8 mouse cellular contexts compared by ENCODE assay signal in genomic region chr8:123805718-123806373, GRCm38 (mm10). TPM values are rescaled to one million over a fixed set of nuclear protein-coding genes. Genes with fewer than 3 reads are reported as not detected.
DNase-seq lines count a peak whose midpoint lies in the region; ATAC-seq lines count a peak whose summit lies in the region.

Rab4a (plus strand) TSS chr8:123805985.

- WGBS in intestine, embryonic 15.5 days: under 1% methylated on average over 45 of the region's 48 CpGs
- under 1% methylated on average over 45 of the region's 48 CpGs for WGBS in midbrain, embryonic 10.5 days

- intact Hi-C loops in left cerebral cortex, postnatal 36 days (cut with DNase I): no loop called here

- H3K9me3 ChIP-seq in intestine, embryonic 15.5 days: no peaks in the 10 kb centered on the region; the same call in 1 of the 2 replicates
- H3K9me3 ChIP-seq in midbrain, embryonic 10.5 days (replicated peaks): 0 out of 2 replicates have a peak, but pooled peaks cover 3% of the 10 kb centered on the region

- H3K4me3 ChIP-seq in intestine, embryonic 15.5 days (replicated peaks): peak within 1 kb of the TSS; percentile 80
- H3K4me3 ChIP-seq in midbrain, embryonic 10.5 days: peak within 1 kb of the TSS; percentile 79

- ATAC-seq in intestine, embryonic 15.5 days: peak; percentile 93

- H3K36me3 ChIP-seq in intestine, embryonic 15.5 days: no peaks in the 10 kb centered on the region
- peaks cover 6% of the 10 kb centered on the region; the same call in 1 of the 2 replicates for H3K36me3 ChIP-seq in midbrain, embryonic 10.5 days

- H3K4me1 ChIP-seq in intestine, embryonic 15.5 days (replicated peaks): peaks cover 16% of the 10 kb centered on the region
- H3K4me1 ChIP-seq in midbrain, embryonic 10.5 days: peaks cover 40% of the 10 kb centered on the region

- peak within 1 kb of the TSS; percentile 90 for H3K9ac ChIP-seq in intestine, embryonic 15.5 days

- H3K4me2 ChIP-seq in intestine, embryonic 15.5 days (replicated peaks): peak within 1 kb of the TSS; percentile 79

- no peaks in the 10 kb centered on the region for H3K27me3 ChIP-seq in intestine, embryonic 15.5 days (replicated peaks)
- H3K27me3 ChIP-seq in midbrain, embryonic 10.5 days (ENCODE audit: low read depth, poor library complexity, severe bottlenecking): no peaks in the 10 kb centered on the region

- H3K27ac ChIP-seq in intestine, embryonic 15.5 days: peak within 1 kb of the TSS; percentile 75
- H3K27ac ChIP-seq in midbrain, embryonic 10.5 days (replicated peaks): peak within 1 kb of the TSS; percentile 93

- DNase-seq in adrenal gland, adult 18-20 months (ENCODE audit: low spot score in 2 of 2): peak; percentile 81 to 82
- peak; percentile 93 for DNase-seq in embryo, embryonic 9.5 days (ENCODE audit: extremely low spot score)
- peak; percentile 77 to 88 for DNase-seq in gastrocnemius, postnatal 4 days (ENCODE audit: low spot score in 2 of 2)
- peak; percentile 78 to 86 for DNase-seq in left cerebral cortex, postnatal 36 days (ENCODE audit: low spot score in 2 of 2)
- peak; percentile 90 for DNase-seq in midbrain, embryonic 10.5 days (ENCODE audit: low spot score)
- DNase-seq in spleen, adult 12 weeks (ENCODE audit: low spot score): peak; percentile 31
- no peak for DNase-seq in c-Kit-positive CD71-positive TER-119-positive erythroid progenitor cells, embryonic 14.5 days (ENCODE audit: low spot score)

RNA-seq across cellular contexts. Expression of gene Rab4a, which starts in this region (rescaled TPM):
- 10 to 100 TPM; 25.5 to 25.9 TPM for total RNA-seq in adrenal gland, adult 18-20 months (2021)
- 10 to 100 TPM; 14.2 to 14.3 TPM for total RNA-seq in gastrocnemius, postnatal 4 days (2021)
- polyA plus RNA-seq in intestine, embryonic 15.5 days (2015; fragmentation: Nextera tagmentation; extraction: Ambion mirVana): 53.1 and 54.8 TPM in 2 replicates
- total RNA-seq in left cerebral cortex, postnatal 36 days (2021): 10 to 100 TPM; 41.0 to 45.8 TPM
- polyA plus RNA-seq in midbrain, embryonic 10.5 days (2016; fragmentation: Nextera tagmentation; extraction: Ambion mirVana): 67.6 and 71.0 TPM in 2 replicates
